Mouse (Mus musculus): ENCODE measurements around the gene Dennd6a. TPM values are rescaled to one million over a fixed set of nuclear protein-coding genes. Genes with fewer than 3 reads are reported as not detected.

Gene Dennd6a
- polyA plus RNA-seq, 1 experiment from 2014 or later = 26.7 TPM

DNA sequence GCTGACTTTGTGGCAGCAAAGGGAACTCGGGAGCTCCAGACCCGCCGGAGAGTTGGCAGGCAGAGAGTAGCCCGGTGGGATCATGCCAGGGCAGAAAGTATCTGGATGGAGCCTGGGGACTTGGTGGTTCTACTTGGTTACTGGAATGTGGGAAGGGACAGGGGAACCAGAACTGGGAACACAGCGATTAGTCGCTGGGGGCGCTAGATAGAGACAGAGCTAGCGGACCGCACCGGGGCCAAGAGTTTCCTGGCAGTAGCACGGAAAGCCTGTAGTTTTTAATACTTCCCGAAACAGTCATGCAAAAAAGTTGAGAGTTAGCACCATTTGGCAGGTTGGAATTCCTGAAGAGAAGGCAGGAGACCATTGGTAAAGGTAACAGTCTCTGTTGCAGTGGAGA, 101.7 kb downstream of the Dennd6a start:
- H3K4me1 ChIP-seq (ENCODE audit: control insufficient read depth in 2 of 2, insufficient read depth in 2 of 2, low read length in 2 of 2) = peaks cover 0 to 4% of the 10 kb centered on the region in 2 experiments; a peak in 2 of 4 replicates
- 14% methylated on average over 12 of the region's 12 CpGs for WGBS
- H3K4me3 ChIP-seq (ENCODE audit: control insufficient read depth in 1 of 2, insufficient read depth in 1 of 2, low read depth in 1 of 2, low read length in 2 of 2) = no peak overlapping the region
- ATAC-seq (ENCODE audit: insufficient number of reproducible peaks, insufficient read depth, low FRiP score, low read depth) = no peak
- no peaks in the 10 kb centered on the region for H3K27me3 ChIP-seq (ENCODE audit: control insufficient read depth, insufficient read depth, low read length)
- H3K9me3 ChIP-seq (ENCODE audit: control insufficient read depth, low read length) = no peaks in the 10 kb centered on the region
- no peaks in the 10 kb centered on the region for H3K36me3 ChIP-seq (ENCODE audit: control insufficient read depth, insufficient read depth, low read length)
- H3K4me2 ChIP-seq (ENCODE audit: low read length) = peak overlapping the region; percentile 38
- H3K9ac ChIP-seq (ENCODE audit: low read length) = peak overlapping the region; percentile 25; the same call in 1 of the 2 replicates
- H3K27ac ChIP-seq (replicated peaks in 1 of 2; ENCODE audit: control insufficient read depth in 1 of 2, insufficient read depth in 1 of 2, low read depth in 2 of 2, low read length in 2 of 2) = no peak overlapping the region

DNA sequence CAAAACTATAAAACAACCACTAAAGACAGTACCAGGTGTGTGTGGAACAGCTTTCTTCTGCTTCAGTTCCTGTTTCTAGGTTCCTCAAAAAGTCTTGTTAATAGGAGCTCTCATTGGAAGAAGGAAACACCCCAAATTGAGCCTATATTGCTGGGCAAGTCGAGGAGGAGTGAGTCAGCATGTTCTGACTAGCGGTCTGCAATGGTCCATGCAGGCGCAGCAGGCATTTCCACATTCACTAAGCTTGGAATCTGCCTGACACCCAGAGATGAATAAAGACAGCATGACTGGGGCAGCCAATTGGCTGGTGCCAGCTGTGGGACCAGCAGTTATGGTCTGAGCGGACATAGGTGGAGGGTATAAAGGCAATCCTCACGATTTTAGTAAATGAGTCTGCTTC, 102.1 kb downstream of the Dennd6a start:
- H3K27me3 ChIP-seq (ENCODE audit: control insufficient read depth, insufficient read depth, low read length) = no peaks in the 10 kb centered on the region
- WGBS = 63% methylated on average over 5 of the region's 5 CpGs
- no peak overlapping the region for H3K4me3 ChIP-seq (ENCODE audit: control insufficient read depth in 1 of 2, insufficient read depth in 1 of 2, low read depth in 1 of 2, low read length in 2 of 2)
- H3K4me2 ChIP-seq (ENCODE audit: low read length) = peak overlapping the region; percentile 38
- no peaks in the 10 kb centered on the region for H3K9me3 ChIP-seq (ENCODE audit: control insufficient read depth, low read length)
- H3K4me1 ChIP-seq (ENCODE audit: control insufficient read depth in 2 of 2, insufficient read depth in 2 of 2, low read length in 2 of 2) = no peaks in the 10 kb centered on the region
- H3K36me3 ChIP-seq (ENCODE audit: control insufficient read depth, insufficient read depth, low read length) = no peaks in the 10 kb centered on the region
- peak overlapping the region; percentile 25; the same call in 1 of the 2 replicates for H3K9ac ChIP-seq (ENCODE audit: low read length)
- ATAC-seq (ENCODE audit: insufficient number of reproducible peaks, insufficient read depth, low FRiP score, low read depth) = no peak
- H3K27ac ChIP-seq (replicated peaks in 1 of 2; ENCODE audit: control insufficient read depth in 1 of 2, insufficient read depth in 1 of 2, low read depth in 2 of 2, low read length in 2 of 2) = no peak overlapping the region

Small RNAs within 50 kb of the gene (microRNA-seq; reads per million reads assigned to microRNA genes)
- gene Mir7672 = 0.84 reads per million

Other genes with a start within 250 kb of the Dennd6a start
- 159 and 161 TPM in 2 replicates for gene Slmap, start 38.9 kb upstream of the Dennd6a start, polyA plus RNA-seq (2014; fragmentation: Nextera tagmentation; extraction: Ambion mirVana)
- 411 and 444 TPM in 2 replicates for gene Arf4, start 64.2 kb downstream of the Dennd6a start, polyA plus RNA-seq (2014; fragmentation: Nextera tagmentation; extraction: Ambion mirVana)
- gene Pde12, start 96.0 kb downstream of the Dennd6a start, polyA plus RNA-seq (2014; fragmentation: Nextera tagmentation; extraction: Ambion mirVana) = 8.6 and 8.7 TPM in 2 replicates
- 0.01 and 0.03 TPM in 2 replicates for gene Dnah12, start 119.4 kb downstream of the Dennd6a start, polyA plus RNA-seq (2014; fragmentation: Nextera tagmentation; extraction: Ambion mirVana)

Data from heart, embryonic 14.5 days (tissue).